Mouse (Mus musculus): Measurements from ENCODE around the gene Plekhm3. TPM values are rescaled to one million over a fixed set of nuclear protein-coding genes. Genes with fewer than 3 reads are reported as not detected.

The Plekhm3 gene
- polyA plus RNA-seq, 1 experiment from 2014 or later = 8.4 TPM

DNA sequence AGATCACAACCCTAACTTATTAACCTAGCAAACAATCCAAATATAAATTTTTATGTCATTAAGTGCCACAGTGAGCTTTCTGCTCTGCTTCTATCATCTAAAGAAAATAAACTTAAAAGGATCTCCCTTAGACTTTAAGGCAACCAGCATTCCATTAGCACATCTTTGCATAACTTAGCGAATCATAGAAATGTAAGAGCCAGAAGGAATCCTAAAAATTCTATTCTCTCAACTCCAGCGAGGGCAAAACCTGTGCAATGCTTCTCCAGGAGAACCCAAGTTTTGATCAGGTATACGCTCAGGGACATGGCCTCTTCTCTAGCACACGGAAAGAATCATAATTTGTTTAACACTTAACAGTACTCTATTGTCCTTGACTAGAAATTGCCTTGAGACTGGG, 27.0 kb downstream of the Plekhm3 start:
- 81% methylated on average over 4 of the region's 4 CpGs for WGBS
- no peak overlapping the region for H3K4me3 ChIP-seq (ENCODE audit: control insufficient read depth in 1 of 2, insufficient read depth in 1 of 2, low read depth in 1 of 2, low read length in 2 of 2)
- H3K4me1 ChIP-seq (ENCODE audit: control insufficient read depth in 2 of 2, insufficient read depth in 2 of 2, low read length in 2 of 2) = no peaks in the 10 kb centered on the region
- no peak overlapping the region for H3K27ac ChIP-seq (replicated peaks in 1 of 2; ENCODE audit: control insufficient read depth in 1 of 2, insufficient read depth in 1 of 2, low read depth in 2 of 2, low read length in 2 of 2)
- H3K9me3 ChIP-seq (ENCODE audit: control insufficient read depth, low read length) = no peaks in the 10 kb centered on the region
- H3K27me3 ChIP-seq (ENCODE audit: control insufficient read depth, insufficient read depth, low read length) = no peaks in the 10 kb centered on the region
- H3K36me3 ChIP-seq (ENCODE audit: control insufficient read depth, insufficient read depth, low read length) = 0 out of 2 replicates have a peak, but pooled peaks cover 7% of the 10 kb centered on the region
- H3K4me2 ChIP-seq (ENCODE audit: low read length) = no peak overlapping the region
- H3K9ac ChIP-seq (ENCODE audit: low read length) = no peak overlapping the region
- ATAC-seq (ENCODE audit: insufficient number of reproducible peaks, insufficient read depth, low FRiP score, low read depth) = no peak

DNA sequence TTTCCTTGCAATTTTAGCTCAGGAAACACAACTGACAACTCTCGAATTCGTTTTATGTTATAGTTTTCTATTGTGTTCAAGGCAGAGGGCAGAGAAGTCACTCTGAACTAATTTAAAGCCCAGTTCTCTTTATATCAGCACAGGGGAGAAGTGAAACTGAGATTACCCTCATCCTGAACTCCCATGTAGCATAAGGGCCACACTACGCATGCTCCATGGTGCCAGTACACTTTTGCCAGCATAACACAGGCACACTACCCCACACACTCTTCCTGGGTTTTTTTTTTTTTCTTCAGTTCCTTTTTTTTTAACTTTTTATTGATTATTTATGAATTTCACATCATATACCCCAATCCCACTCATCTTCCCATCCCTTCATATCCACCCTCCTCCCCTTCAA, 28.1 kb downstream of the Plekhm3 start:
- Histone ChIP-seq H3K9ac (ENCODE audit: low read length) (no peak overlapping the region), H3K27me3 (ENCODE audit: control insufficient read depth, insufficient read depth, low read length) (no peaks in the 10 kb centered on the region), H3K4me3 (ENCODE audit: control insufficient read depth in 1 of 2, insufficient read depth in 1 of 2, low read depth in 1 of 2, low read length in 2 of 2) (no peak overlapping the region), H3K4me2 (ENCODE audit: low read length) (no peak overlapping the region), H3K27ac (replicated peaks in 1 of 2; ENCODE audit: control insufficient read depth in 1 of 2, insufficient read depth in 1 of 2, low read depth in 2 of 2, low read length in 2 of 2) (no peak overlapping the region), H3K4me1 (ENCODE audit: control insufficient read depth in 2 of 2, insufficient read depth in 2 of 2, low read length in 2 of 2) (no peaks in the 10 kb centered on the region), H3K36me3 (ENCODE audit: control insufficient read depth, insufficient read depth, low read length) (0 out of 2 replicates have a peak, but pooled peaks cover 4% of the 10 kb centered on the region), H3K9me3 (ENCODE audit: control insufficient read depth, low read length) (no peaks in the 10 kb centered on the region)
- 90% methylated on average over 3 of the region's 3 CpGs for WGBS
- no peak for ATAC-seq (ENCODE audit: insufficient number of reproducible peaks, insufficient read depth, low FRiP score, low read depth)

DNA sequence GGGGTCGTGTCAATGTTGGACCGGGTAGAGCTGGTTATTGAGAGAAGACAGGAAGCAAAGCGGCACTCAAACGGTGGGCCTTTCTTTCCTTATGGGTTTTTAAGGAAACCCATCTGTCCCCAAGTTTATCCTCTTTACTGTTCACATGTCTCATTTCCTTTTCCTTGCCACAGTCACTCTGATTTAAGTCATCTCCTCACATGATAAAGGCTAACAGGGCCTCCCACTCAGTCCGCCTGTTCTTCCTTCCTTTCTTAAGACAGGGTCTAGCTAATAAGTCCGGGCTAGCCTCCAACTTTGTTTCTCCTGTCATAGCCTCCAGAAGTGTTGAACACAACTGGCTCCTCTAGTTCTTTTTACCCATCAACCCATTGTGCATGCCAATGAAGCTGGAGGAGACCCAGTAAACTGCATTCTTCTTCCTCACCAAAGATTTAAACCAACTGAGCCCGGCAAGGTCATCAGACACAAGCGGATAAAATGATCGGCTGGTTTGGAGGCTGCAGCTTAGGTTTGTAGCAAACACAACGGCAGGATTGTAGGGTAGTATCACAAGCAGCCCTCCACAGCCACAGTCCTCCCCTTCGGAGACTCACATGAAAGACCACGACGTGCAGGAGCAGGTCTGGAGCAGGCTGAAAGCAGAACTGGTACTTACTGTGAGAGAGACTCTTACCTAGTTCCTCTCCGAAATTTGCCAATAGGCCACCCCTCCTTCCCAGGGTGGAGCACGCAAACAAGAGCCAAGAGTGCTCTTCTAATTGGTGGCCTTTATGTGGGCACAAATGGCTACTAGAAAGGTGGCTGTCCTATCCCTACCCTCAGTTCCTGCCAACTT, 29.0 kb downstream of the Plekhm3 start:
- no peak overlapping the region for H3K27ac ChIP-seq (replicated peaks in 1 of 2; ENCODE audit: control insufficient read depth in 1 of 2, insufficient read depth in 1 of 2, low read depth in 2 of 2, low read length in 2 of 2)
- no peak for ATAC-seq (ENCODE audit: insufficient number of reproducible peaks, insufficient read depth, low FRiP score, low read depth)
- no peak overlapping the region for H3K9ac ChIP-seq (ENCODE audit: low read length)
- 75% methylated on average over 15 of the region's 15 CpGs for WGBS
- no peak overlapping the region for H3K4me2 ChIP-seq (ENCODE audit: low read length)
- no peaks in the 10 kb centered on the region for H3K9me3 ChIP-seq (ENCODE audit: control insufficient read depth, low read length)
- no peaks in the 10 kb centered on the region for H3K4me1 ChIP-seq (ENCODE audit: control insufficient read depth in 2 of 2, insufficient read depth in 2 of 2, low read length in 2 of 2)
- H3K4me3 ChIP-seq (ENCODE audit: control insufficient read depth in 1 of 2, insufficient read depth in 1 of 2, low read depth in 1 of 2, low read length in 2 of 2) = no peak overlapping the region
- H3K36me3 ChIP-seq (ENCODE audit: control insufficient read depth, insufficient read depth, low read length) = 0 out of 2 replicates have a peak, but pooled peaks cover 3% of the 10 kb centered on the region
- no peaks in the 10 kb centered on the region for H3K27me3 ChIP-seq (ENCODE audit: control insufficient read depth, insufficient read depth, low read length)

DNA sequence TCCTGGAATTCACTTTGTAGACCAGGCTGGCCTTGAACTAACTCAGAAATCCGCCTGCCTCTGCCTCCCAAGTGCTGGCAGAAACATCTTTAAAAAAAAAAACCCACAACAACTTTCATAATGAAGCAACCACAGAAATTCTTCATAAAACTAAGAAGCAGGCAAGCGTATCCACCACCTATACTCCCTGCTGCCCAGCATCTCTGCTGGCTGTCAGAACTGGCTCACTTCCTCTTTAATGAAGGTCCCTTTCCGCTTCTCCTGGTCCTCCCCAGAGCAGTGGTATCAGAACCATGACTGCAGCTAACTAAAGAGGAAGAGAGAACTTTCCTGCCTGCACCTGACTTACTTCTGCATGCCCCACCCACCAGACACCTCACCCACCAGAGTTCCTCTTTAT, 31.0 kb downstream of the Plekhm3 start:
- ATAC-seq (ENCODE audit: insufficient number of reproducible peaks, insufficient read depth, low FRiP score, low read depth) = no peak
- H3K27me3 ChIP-seq (ENCODE audit: control insufficient read depth, insufficient read depth, low read length) = no peaks in the 10 kb centered on the region
- H3K9ac ChIP-seq (ENCODE audit: low read length) = no peak overlapping the region
- H3K9me3 ChIP-seq (ENCODE audit: control insufficient read depth, low read length) = no peaks in the 10 kb centered on the region
- H3K4me1 ChIP-seq (ENCODE audit: control insufficient read depth in 2 of 2, insufficient read depth in 2 of 2, low read length in 2 of 2) = no peaks in the 10 kb centered on the region
- no peak overlapping the region for H3K4me2 ChIP-seq (ENCODE audit: low read length)
- no peak overlapping the region for H3K4me3 ChIP-seq (ENCODE audit: control insufficient read depth in 1 of 2, insufficient read depth in 1 of 2, low read depth in 1 of 2, low read length in 2 of 2)
- H3K36me3 ChIP-seq (ENCODE audit: control insufficient read depth, insufficient read depth, low read length) = peaks cover 12% of the 10 kb centered on the region; the same call in 1 of the 2 replicates
- no peak overlapping the region for H3K27ac ChIP-seq (replicated peaks in 1 of 2; ENCODE audit: control insufficient read depth in 1 of 2, insufficient read depth in 1 of 2, low read depth in 2 of 2, low read length in 2 of 2)
- 95% methylated on average over 3 of the region's 3 CpGs for WGBS

DNA sequence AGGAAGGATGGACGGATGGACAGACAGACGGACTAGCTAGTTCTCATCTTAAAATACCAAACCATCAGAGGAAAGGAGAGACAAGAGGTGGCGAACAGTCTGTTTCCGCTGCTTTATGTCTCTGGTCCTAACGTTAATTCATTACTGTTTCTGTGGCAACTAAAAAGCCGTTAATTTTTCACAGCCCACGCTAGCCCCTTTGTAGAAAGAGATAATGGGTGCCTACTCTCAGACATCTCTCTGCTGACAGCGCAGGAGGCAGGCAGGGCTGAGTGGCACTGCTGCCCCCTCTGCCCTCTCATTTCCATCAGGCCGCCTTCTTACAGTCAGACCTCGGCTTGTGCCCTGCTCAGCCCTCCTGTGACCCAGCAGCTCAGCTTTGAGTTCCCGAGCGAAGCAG, 32.3 kb downstream of the Plekhm3 start:
- Histone ChIP-seq H3K9me3 (ENCODE audit: control insufficient read depth, low read length) (no peaks in the 10 kb centered on the region), H3K9ac (ENCODE audit: low read length) (no peak overlapping the region), H3K4me1 (ENCODE audit: control insufficient read depth in 2 of 2, insufficient read depth in 2 of 2, low read length in 2 of 2) (no peaks in the 10 kb centered on the region; a peak in 1 of 4 replicates), H3K4me2 (ENCODE audit: low read length) (no peak overlapping the region), H3K27ac (replicated peaks in 1 of 2; ENCODE audit: control insufficient read depth in 1 of 2, insufficient read depth in 1 of 2, low read depth in 2 of 2, low read length in 2 of 2) (no peak overlapping the region), H3K27me3 (ENCODE audit: control insufficient read depth, insufficient read depth, low read length) (no peaks in the 10 kb centered on the region), H3K4me3 (ENCODE audit: control insufficient read depth in 1 of 2, insufficient read depth in 1 of 2, low read depth in 1 of 2, low read length in 2 of 2) (no peak overlapping the region), H3K36me3 (ENCODE audit: control insufficient read depth, insufficient read depth, low read length) (peaks cover 12% of the 10 kb centered on the region; the same call in 1 of the 2 replicates)
- no peak for ATAC-seq (ENCODE audit: insufficient number of reproducible peaks, insufficient read depth, low FRiP score, low read depth)
- 77% methylated on average over 12 of the region's 12 CpGs for WGBS

DNA sequence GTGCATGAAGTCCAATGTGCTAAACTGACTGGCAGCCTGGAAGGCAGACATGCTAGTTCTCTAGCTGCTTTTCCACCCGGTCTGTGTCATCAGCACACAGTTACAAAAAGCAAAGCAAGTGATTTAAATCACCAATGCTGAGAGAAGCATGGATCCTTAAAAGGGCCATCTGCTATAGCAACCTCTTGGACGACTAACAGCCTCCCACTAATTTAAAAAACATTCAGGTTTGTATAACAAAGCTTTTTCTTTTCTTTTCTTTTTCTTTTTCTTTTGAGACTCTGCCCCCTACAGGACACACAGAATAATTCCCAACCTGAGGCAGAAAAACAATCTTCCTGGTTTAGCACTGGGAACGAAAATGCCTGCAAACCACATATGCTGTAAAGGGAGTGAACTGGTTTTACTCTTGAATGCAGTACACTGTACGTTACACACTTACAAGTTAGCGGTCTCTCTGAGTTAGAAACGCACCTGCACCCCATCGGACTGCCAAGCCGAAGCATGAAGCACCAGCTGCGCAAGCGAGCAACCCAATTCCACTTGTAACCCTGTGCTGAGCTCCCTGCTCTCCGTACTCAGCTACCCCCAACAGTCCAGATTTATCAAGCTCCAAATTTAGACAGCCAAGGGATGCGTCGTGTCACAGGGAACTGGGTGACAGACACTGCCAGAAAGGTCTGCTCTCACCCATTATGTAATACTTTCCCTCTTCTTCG, 37.7 kb downstream of the Plekhm3 start:
- no peak for ATAC-seq (ENCODE audit: insufficient number of reproducible peaks, insufficient read depth, low FRiP score, low read depth)
- Histone ChIP-seq H3K36me3 (ENCODE audit: control insufficient read depth, insufficient read depth, low read length) (peaks cover 12% of the 10 kb centered on the region; the same call in 1 of the 2 replicates), H3K4me3 (ENCODE audit: control insufficient read depth in 1 of 2, insufficient read depth in 1 of 2, low read depth in 1 of 2, low read length in 2 of 2) (peak overlapping the region in 1 of 2 experiments; percentile 18; a peak in 2 of 4 replicates), H3K27ac (replicated peaks in 1 of 2; ENCODE audit: control insufficient read depth in 1 of 2, insufficient read depth in 1 of 2, low read depth in 2 of 2, low read length in 2 of 2) (peak overlapping the region in 1 of 2 experiments; percentile 43; a peak in 3 of 4 replicates), H3K4me1 (ENCODE audit: control insufficient read depth in 2 of 2, insufficient read depth in 2 of 2, low read length in 2 of 2) (peaks cover 5 to 15% of the 10 kb centered on the region in 2 experiments), H3K4me2 (ENCODE audit: low read length) (peak overlapping the region; percentile 52), H3K27me3 (ENCODE audit: control insufficient read depth, insufficient read depth, low read length) (no peaks in the 10 kb centered on the region), H3K9me3 (ENCODE audit: control insufficient read depth, low read length) (no peaks in the 10 kb centered on the region), H3K9ac (ENCODE audit: low read length) (peak overlapping the region; percentile 63)
- 41% methylated on average over 14 of the region's 14 CpGs for WGBS

DNA sequence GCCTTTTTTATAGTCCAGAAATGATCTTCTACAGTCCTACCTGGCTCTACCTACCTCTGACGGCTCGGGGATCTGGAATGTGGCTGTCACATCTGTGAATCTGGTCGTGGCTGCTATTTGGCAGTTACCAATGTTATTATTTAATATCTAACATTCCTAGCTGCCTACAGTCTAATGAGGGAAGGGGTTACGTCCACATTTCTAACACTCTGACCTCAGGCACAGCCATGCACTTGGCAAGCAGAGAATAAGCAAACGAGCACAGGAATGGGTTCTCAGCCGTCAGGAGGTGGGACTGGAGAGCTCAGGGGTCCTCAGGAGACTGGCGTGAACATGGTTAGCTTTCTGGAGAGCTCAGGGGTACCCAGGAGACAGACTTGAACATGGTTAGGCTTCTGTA, 38.7 kb downstream of the Plekhm3 start:
- H3K4me2 ChIP-seq (ENCODE audit: low read length) = no peak overlapping the region
- H3K27me3 ChIP-seq (ENCODE audit: control insufficient read depth, insufficient read depth, low read length) = no peaks in the 10 kb centered on the region
- ATAC-seq (ENCODE audit: insufficient number of reproducible peaks, insufficient read depth, low FRiP score, low read depth) = no peak
- no peaks in the 10 kb centered on the region for H3K9me3 ChIP-seq (ENCODE audit: control insufficient read depth, low read length)
- no peak overlapping the region for H3K27ac ChIP-seq (replicated peaks in 1 of 2; ENCODE audit: control insufficient read depth in 1 of 2, insufficient read depth in 1 of 2, low read depth in 2 of 2, low read length in 2 of 2)
- peaks cover 12% of the 10 kb centered on the region; the same call in 1 of the 2 replicates for H3K36me3 ChIP-seq (ENCODE audit: control insufficient read depth, insufficient read depth, low read length)
- H3K4me1 ChIP-seq (ENCODE audit: control insufficient read depth in 2 of 2, insufficient read depth in 2 of 2, low read length in 2 of 2) = peaks cover 5 to 15% of the 10 kb centered on the region in 2 experiments
- WGBS = 83% methylated on average over 7 of the region's 7 CpGs
- H3K9ac ChIP-seq (ENCODE audit: low read length) = no peak overlapping the region
- H3K4me3 ChIP-seq (ENCODE audit: control insufficient read depth in 1 of 2, insufficient read depth in 1 of 2, low read depth in 1 of 2, low read length in 2 of 2) = no peak overlapping the region
